Mouse (Mus musculus) limb, embryonic 14.5 days (tissue): Measurements from ENCODE around the gene Rasd1. TPM values are rescaled to one million over a fixed set of nuclear protein-coding genes. Genes with fewer than 3 reads are reported as not detected.

ENCODE experiments used
- ATAC-seq: fragments of 200-750 bp; cut with Nextera tagmentation; 2 replicates; pipeline ENCODE4 v1.8.0; 2017; ENCODE audit warnings: low read depth, moderate number of reproducible peaks, moderate TSS enrichment; ENCODE audit not compliant: low FRiP score
- DNase-seq: peaks from one replicate; pipeline ENCODE4 v3.0.0-alpha.2; 2015; ENCODE audit warnings: low spot score
- H3K27ac ChIP-seq: fragments of 300-500 bp; sonication (generic); replicated peaks from 2 replicates; pipeline ENCODE4 v1.5.1; 2014; ENCODE audit warnings: low read depth, mild to moderate bottlenecking, low read length, moderate library complexity, mixed read lengths
- H3K27me3 ChIP-seq: fragments of 300-500 bp; sonication (generic); 2 replicates; pipeline ENCODE4 v1.6.1; 2014; ENCODE audit warnings: low read length, mixed read lengths; ENCODE audit not compliant: control insufficient read depth, insufficient read depth
- H3K36me3 ChIP-seq: fragments of 300-500 bp; sonication (generic); 2 replicates; pipeline ENCODE4 v1.6.1; 2014; ENCODE audit warnings: mild to moderate bottlenecking, low read length, moderate library complexity, mixed read lengths; ENCODE audit not compliant: control insufficient read depth, insufficient read depth
- H3K4me1 ChIP-seq: fragments of 300-500 bp; sonication (generic); 2 replicates; pipeline ENCODE4 v1.6.1; 2014; ENCODE audit warnings: antibody characterized with exemption, low read length, mixed read lengths; ENCODE audit not compliant: control insufficient read depth, insufficient read depth
- H3K4me2 ChIP-seq: fragments of 300-500 bp; sonication (generic); replicated peaks from 2 replicates; pipeline ENCODE4 v1.6.1; 2014; ENCODE audit warnings: low read depth, mild to moderate bottlenecking, low read length, moderate library complexity; ENCODE audit not compliant: severe bottlenecking
- H3K4me3 ChIP-seq: fragments of 300-500 bp; sonication (generic); replicated peaks from 2 replicates; pipeline ENCODE4 v1.5.1; 2014; ENCODE audit warnings: low read length
- H3K9ac ChIP-seq: fragments of 300-500 bp; sonication (generic); 2 replicates; pipeline ENCODE4 v1.6.1; 2014; ENCODE audit warnings: mild to moderate bottlenecking, low read depth, low read length, moderate library complexity; ENCODE audit not compliant: severe bottlenecking
- H3K9me3 ChIP-seq: fragments of 300-500 bp; sonication (generic); 2 replicates; pipeline ENCODE4 v1.6.1; 2016; ENCODE audit warnings: low read length; ENCODE audit not compliant: control insufficient read depth
- POLR2A ChIP-seq: fragments of 200-500 bp; IDR thresholded peaks from 2 replicates; pipeline ENCODE4 v1.8.0; 2012; ENCODE audit warnings: inconsistent platforms, mild to moderate bottlenecking, moderate library complexity, borderline replicate concordance; ENCODE audit not compliant: insufficient read depth, insufficient read length; ENCODE audit errors: extremely low read depth
- WGBS: fragments of 180-500 bp; shearing (Covaris S2); extraction: QIAGEN DNeasy Blood & Tissue Kit; methylation state at CpG from one replicate; pipeline ENCODE4 v1.1.7; 2014; 5-methylcytosine and 5-hydroxymethylcytosine counted together
- polyA plus RNA-seq, 2 experiments: library from polyadenylated mRNA; depleted of rRNA in 1 of 2; stranded (reverse) in 1 of 2; unstranded in 1 of 2; fragments of >200 nt; fragmentation: Nextera tagmentation in 1 of 2; extraction: Ambion mirVana in 1 of 2; gene quantifications; 2 replicates each; pipeline versions ENCODE4 v1.2.1 to v1.2.3; 2012 to 2014

The Rasd1 gene
- polyA plus RNA-seq, 2 experiments, result 1.4 to 1.6 TPM

DNA sequence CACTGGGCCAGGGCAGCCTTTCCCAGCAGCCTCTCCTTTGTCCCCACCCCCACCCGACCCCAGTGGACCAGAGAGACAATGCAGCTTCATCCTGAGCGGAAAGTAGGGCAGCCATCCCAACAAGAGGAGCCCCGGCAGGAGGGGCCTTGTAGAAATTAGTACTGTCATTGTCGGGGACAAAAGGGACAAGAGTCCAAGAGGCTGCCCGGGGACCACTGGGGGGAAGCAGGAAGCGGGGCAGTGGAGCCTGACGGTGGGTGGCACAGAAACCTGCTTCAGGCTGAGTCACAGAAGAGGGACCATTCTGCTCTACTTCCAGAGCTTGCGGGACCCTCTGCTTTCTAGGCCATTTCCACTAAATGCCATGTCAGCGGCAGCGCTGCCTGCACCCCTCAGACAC is 10.5 kb upstream of the Rasd1 start:
- no peaks in the 10 kb centered on the region for H3K27me3 ChIP-seq
- no peak overlapping the region for H3K4me2 ChIP-seq
- H3K4me1 ChIP-seq, result no peaks in the 10 kb centered on the region
- TF ChIP-seq POLR2A, result no peak
- WGBS, result 68% methylated on average over 9 of the region's 10 CpGs
- H3K36me3 ChIP-seq, result no peaks in the 10 kb centered on the region
- DNase-seq (no peak), ATAC-seq (no peak)
- H3K27ac ChIP-seq, result no peak overlapping the region
- no peak overlapping the region for H3K4me3 ChIP-seq
- no peak overlapping the region for H3K9ac ChIP-seq
- H3K9me3 ChIP-seq, result no peaks in the 10 kb centered on the region

DNA sequence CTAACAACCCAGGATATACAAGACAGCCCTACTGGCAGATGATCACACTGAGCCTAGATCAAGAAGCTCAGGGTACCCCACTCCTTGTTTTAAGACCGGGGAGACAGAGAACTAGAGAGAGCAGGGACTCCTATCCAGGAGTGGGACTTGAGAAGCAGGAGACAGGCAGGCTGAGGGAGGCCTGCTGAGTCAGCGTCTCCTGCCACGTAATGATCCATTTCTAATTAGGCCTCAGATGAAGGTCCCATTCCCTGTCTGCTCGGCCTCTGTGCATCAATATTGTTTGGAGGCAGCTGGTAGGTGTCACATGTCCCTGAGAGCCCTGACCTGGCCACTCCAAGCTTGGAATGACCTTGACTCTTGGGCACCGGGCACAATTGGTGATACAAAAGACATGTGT is 8.6 kb upstream of the Rasd1 start:
- Histone ChIP-seq H3K27ac (no peak overlapping the region), H3K36me3 (no peaks in the 10 kb centered on the region), H3K9me3 (no peaks in the 10 kb centered on the region), H3K9ac (no peak overlapping the region), H3K4me1 (no peaks in the 10 kb centered on the region), H3K4me3 (no peak overlapping the region), H3K27me3 (no peaks in the 10 kb centered on the region), H3K4me2 (no peak overlapping the region)
- 80% methylated on average over 5 of the region's 5 CpGs for WGBS
- ATAC-seq, result no peak
- no peak for DNase-seq
- no peak for TF ChIP-seq POLR2A

DNA sequence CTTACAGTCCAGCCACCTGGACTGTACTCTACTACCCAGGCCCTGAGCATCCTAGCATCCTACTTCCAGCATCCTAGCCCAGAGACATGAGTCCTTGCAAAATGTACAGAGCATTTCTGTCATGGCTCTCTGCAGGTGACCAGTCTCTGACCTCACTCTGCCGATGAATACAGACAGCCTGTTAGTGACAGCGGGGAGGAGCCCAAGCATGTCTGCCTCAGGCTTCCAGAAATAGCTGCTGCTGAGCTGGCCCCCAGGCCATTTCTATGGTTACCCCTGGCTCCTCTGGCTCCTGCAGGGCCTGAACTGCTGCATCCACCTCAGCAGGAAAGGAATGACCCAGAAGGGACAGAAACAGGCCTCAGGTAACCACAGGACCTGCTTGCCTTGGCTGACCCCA is 6.9 kb upstream of the Rasd1 start:
- no peaks in the 10 kb centered on the region for H3K9me3 ChIP-seq
- no peaks in the 10 kb centered on the region for H3K27me3 ChIP-seq
- DNase-seq, result no peak
- H3K4me2 ChIP-seq, result no peak overlapping the region
- H3K27ac ChIP-seq, result no peak overlapping the region
- WGBS, result 64% methylated on average over 2 of the region's 2 CpGs
- no peak overlapping the region for H3K4me3 ChIP-seq
- no peaks in the 10 kb centered on the region for H3K36me3 ChIP-seq
- no peak overlapping the region for H3K9ac ChIP-seq
- H3K4me1 ChIP-seq, result no peaks in the 10 kb centered on the region
- ATAC-seq, result no peak
- TF ChIP-seq POLR2A, result no peak

DNA sequence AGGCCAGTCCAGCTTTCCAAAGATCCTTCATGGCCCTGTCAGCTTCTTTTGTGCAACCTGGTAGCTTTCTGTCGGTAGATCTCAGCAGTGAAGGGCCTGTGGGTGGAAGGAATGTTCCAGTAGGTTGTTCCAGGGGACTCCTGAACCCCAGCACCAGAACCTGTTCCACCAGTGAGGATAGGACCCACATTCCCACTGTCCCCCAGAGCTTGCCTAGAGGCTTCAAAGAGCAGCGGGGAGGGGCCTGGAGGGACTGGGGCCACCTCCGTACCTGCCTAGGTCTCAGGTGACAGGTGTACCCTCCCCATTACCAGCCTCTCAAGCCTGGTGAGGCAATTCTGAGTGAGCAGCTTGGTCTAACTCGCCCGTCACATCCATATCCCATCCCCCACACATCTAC is 6.0 kb upstream of the Rasd1 start:
- Histone ChIP-seq H3K36me3 (no peaks in the 10 kb centered on the region), H3K4me2 (no peak overlapping the region), H3K27me3 (no peaks in the 10 kb centered on the region), H3K4me3 (no peak overlapping the region), H3K9me3 (no peaks in the 10 kb centered on the region), H3K27ac (no peak overlapping the region), H3K9ac (no peak overlapping the region), H3K4me1 (no peaks in the 10 kb centered on the region)
- no peak for TF ChIP-seq POLR2A
- no peak for DNase-seq
- no peak for ATAC-seq
- WGBS, result 75% methylated on average over 5 of the region's 5 CpGs

DNA sequence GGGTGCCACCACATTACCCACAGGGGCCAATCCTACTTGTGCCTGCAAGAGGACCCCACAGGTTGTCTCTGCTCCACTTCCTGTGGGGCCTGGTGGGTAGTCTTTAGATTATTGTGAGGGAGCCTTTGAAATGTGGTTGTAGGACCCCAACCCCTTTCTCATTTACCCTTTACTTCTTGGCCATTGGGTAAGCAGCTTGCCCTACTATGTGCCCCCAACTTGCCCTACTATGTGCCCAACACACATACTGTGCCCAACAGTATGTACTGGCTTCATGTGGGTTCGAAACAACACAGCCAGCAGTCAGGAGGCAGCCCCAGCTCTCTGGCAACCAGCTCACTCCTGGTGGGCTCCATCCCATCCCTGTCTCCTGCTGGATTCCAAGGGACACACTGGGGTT is 3.0 kb upstream of the Rasd1 start:
- H3K36me3 ChIP-seq, result no peaks in the 10 kb centered on the region
- WGBS, result 94% methylated on average over 1 of the region's 1 CpGs
- no peak overlapping the region for H3K27ac ChIP-seq
- DNase-seq, result no peak
- peaks cover 18% of the 10 kb centered on the region for H3K27me3 ChIP-seq
- H3K9me3 ChIP-seq, result no peaks in the 10 kb centered on the region
- no peak overlapping the region for H3K9ac ChIP-seq
- TF ChIP-seq POLR2A, result no peak
- H3K4me3 ChIP-seq, result no peak overlapping the region
- H3K4me1 ChIP-seq, result peaks cover 17% of the 10 kb centered on the region
- no peak for ATAC-seq
- no peak overlapping the region for H3K4me2 ChIP-seq

DNA sequence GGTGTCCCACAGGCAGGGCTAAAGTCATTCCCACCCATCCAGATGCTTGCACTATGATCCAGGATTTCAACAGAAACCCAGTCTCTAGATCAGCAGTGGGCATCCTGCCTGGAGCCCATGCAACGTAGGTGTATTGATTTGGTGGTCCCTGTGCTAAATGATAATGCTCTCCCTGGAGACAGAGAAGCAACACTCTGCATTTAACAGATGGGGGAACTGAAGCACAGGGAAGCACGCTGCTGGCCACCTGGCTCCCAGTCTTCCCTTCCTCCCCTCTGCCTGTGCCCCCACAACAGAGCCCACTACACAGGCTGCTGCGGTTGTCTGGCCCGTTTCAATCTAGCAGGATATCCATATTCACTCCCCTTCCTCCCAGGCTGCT is 1.3 kb upstream of the Rasd1 start:
- DNase-seq (no peak), ATAC-seq (no peak)
- 63% methylated on average over 4 of the region's 4 CpGs for WGBS
- no peak overlapping the region for H3K4me3 ChIP-seq
- peaks cover 26% of the 10 kb centered on the region for H3K27me3 ChIP-seq
- no peak overlapping the region for H3K9ac ChIP-seq
- H3K27ac ChIP-seq, result no peak overlapping the region
- H3K9me3 ChIP-seq, result no peaks in the 10 kb centered on the region
- no peak for TF ChIP-seq POLR2A
- peaks cover 17% of the 10 kb centered on the region for H3K4me1 ChIP-seq
- no peak overlapping the region for H3K4me2 ChIP-seq
- H3K36me3 ChIP-seq, result peaks cover 12% of the 10 kb centered on the region
